Mouse (Mus musculus): ENCODE measurements at regions not wholly inside any gene's neighbourhood (a gene's known extent, or its start where the extent isn't known, plus 50 kb on each side); places are given as distances from the start of the nearest gene placed in this dataset.
"Not testable (repeated sequence)": the region's sequence is repeated elsewhere in the genome, so short reads cannot be mapped to it uniquely, and the experiment has no call there.

- peak; percentile 31 for DNase-seq
- intact Hi-C loops (cut with DNase I; ENCODE audit: low total_unique reads): no loop called here
Measured at GRCm38 (mm10) chr1:185898475-185898874, 218.6 kb downstream of the Lyplal1 start.

- peak; percentile 6 for DNase-seq
- intact Hi-C loops (cut with DNase I; ENCODE audit: low total_unique reads): no loop called here
Measured at GRCm38 (mm10) chr1:185900316-185900715, 216.8 kb downstream of the Lyplal1 start.

DNA sequence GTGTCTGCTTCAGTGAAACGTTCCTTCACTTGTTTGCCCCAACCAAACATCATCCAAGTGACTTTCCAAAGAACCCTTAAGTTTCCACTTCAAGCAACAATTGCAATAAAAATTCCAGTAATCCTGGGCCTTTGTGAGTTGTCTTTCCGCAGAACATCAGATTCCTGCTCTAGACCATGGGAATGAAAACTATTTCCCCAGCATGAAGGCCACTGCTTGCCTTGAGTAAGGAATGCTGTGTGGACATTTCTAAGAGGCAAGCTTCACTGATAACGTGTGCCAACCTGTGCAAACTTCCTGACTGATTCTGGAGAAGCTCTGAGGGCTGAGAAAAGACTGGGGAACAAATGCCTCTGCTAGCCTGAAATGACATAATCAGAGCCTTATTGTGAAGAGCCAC lies 214.7 kb downstream of the Lyplal1 start:
- intact Hi-C loops (cut with DNase I; ENCODE audit: low total_unique reads): no loop called here

GRCm38 (mm10) chr1:185905666-185906065 lies 211.4 kb downstream of the Lyplal1 start:
- intact Hi-C loops (cut with DNase I; ENCODE audit: low total_unique reads): no loop called here
- peak; percentile 34 for DNase-seq

More for the DNA sequence above, 214.7 kb downstream of the Lyplal1 start:
- DNase-seq: no peak

DNA sequence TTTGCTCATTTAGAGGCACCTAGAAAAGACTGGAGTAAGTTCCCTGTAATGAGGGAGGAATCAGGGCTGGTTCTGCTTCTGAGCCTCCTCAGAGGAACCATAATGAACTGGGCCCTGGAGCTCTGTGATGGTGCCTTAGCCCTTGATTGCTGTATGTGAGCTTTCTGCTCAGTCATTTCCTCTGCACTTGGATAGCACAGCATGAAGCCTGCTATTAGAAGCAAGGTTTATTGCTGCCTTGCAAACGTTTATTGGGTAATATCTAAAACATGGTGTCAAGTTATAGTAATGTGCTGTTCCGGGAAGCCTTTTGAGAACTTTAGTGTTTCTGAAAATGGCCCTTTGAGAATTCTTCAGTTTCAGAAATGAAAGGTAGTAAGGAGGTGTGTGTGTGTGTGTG lies 201.5 kb downstream of the Lyplal1 start:
- intact Hi-C loops (cut with DNase I; ENCODE audit: low total_unique reads): no loop called here
- no peak for DNase-seq

- DNase-seq: no peak
- intact Hi-C loops (cut with DNase I; ENCODE audit: low total_unique reads): no loop called here
Measured at GRCm38 (mm10) chr1:185918663-185919062, 198.4 kb downstream of the Lyplal1 start.

- intact Hi-C loops (cut with DNase I; ENCODE audit: low total_unique reads): no loop called here
- DNase-seq: no peak
Measured at GRCm38 (mm10) chr1:185923723-185924122, 193.4 kb downstream of the Lyplal1 start.

- DNase-seq: no peak
- intact Hi-C loops (cut with DNase I; ENCODE audit: low total_unique reads): no loop called here
Measured at GRCm38 (mm10) chr1:185929000-185929399, 188.1 kb downstream of the Lyplal1 start.

- intact Hi-C loops (cut with DNase I; ENCODE audit: low total_unique reads): no loop called here
- DNase-seq: no peak
Measured at GRCm38 (mm10) chr1:185929761-185930160, 187.3 kb downstream of the Lyplal1 start.

GRCm38 (mm10) chr1:185933623-185934022 lies 183.5 kb downstream of the Lyplal1 start:
- no peak for DNase-seq
- intact Hi-C loops (cut with DNase I; ENCODE audit: low total_unique reads): no loop called here

DNA sequence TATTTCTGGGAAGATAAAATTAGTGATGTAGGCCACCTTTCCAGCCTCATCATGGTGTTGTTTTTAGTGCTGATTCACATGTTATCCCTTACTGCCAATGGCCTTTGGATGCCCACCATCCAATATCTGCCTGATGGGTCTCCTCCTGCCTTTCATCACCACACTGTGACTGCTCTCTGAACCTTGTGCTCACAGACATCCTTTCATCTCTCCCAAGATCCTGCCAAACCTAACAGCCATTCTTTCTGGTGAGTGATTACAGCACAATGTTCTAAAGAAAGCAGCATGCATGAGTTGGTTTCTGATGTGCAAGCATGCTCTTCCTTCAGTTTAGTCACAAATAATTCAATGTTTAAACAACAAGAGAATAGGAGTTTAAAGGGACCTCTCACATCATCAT lies 180.1 kb downstream of the Lyplal1 start:
- DNase-seq: no peak
- intact Hi-C loops (cut with DNase I; ENCODE audit: low total_unique reads): no loop called here

- DNase-seq: no peak
Measured at GRCm38 (mm10) chr1:185939914-185940313, 177.2 kb downstream of the Lyplal1 start.

GRCm38 (mm10) chr1:185940511-185940910 lies 176.6 kb downstream of the Lyplal1 start:
- intact Hi-C loops (cut with DNase I; ENCODE audit: low total_unique reads): no loop called here
- DNase-seq: no peak

More at GRCm38 (mm10) chr1:185939914-185940313, 177.2 kb downstream of the Lyplal1 start:
- intact Hi-C loops (cut with DNase I; ENCODE audit: low total_unique reads): no loop called here

GRCm38 (mm10) chr1:185951163-185951562 lies 165.9 kb downstream of the Lyplal1 start:
- DNase-seq: no peak
- intact Hi-C loops (cut with DNase I; ENCODE audit: low total_unique reads): no loop called here

- intact Hi-C loops (cut with DNase I; ENCODE audit: low total_unique reads); DNase-seq: not testable (repeated sequence)
Measured at GRCm38 (mm10) chr1:185955821-185956220, 161.3 kb downstream of the Lyplal1 start.

- DNase-seq: no peak
Measured at GRCm38 (mm10) chr1:185957557-185957956, 159.6 kb downstream of the Lyplal1 start.

GRCm38 (mm10) chr1:185958276-185958675 lies 158.8 kb downstream of the Lyplal1 start:
- intact Hi-C loops (cut with DNase I; ENCODE audit: low total_unique reads): no loop called here
- DNase-seq: no peak

More at GRCm38 (mm10) chr1:185957557-185957956, 159.6 kb downstream of the Lyplal1 start:
- intact Hi-C loops (cut with DNase I; ENCODE audit: low total_unique reads): no loop called here

GRCm38 (mm10) chr1:185962606-185963005 lies 154.5 kb downstream of the Lyplal1 start:
- DNase-seq: no peak
- intact Hi-C loops (cut with DNase I; ENCODE audit: low total_unique reads): no loop called here

- no peak for DNase-seq
- intact Hi-C loops (cut with DNase I; ENCODE audit: low total_unique reads): no loop called here
Measured at GRCm38 (mm10) chr1:185963773-185964172, 153.3 kb downstream of the Lyplal1 start.

DNA sequence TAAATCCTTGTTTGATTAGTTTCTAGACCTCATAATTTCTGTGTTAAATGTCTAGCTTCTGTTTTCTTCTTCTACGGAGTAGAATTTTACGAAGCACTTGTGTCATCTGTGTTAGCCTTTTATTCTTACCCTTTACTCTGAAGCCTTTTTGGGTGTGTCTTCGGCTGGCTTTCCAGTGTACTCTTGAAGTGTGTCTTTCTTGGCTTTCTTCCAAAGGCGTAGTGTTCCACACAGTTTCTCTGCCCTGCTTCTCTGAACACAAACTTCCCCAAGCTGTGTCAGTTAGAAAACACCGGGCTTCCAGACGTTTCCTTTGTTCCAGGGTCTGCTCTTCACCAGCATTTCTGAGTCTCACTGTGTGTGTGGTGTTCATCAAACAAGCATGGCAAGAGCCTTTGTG lies 152.7 kb downstream of the Lyplal1 start:
- no peak for DNase-seq
- intact Hi-C loops (cut with DNase I; ENCODE audit: low total_unique reads): no loop called here

DNA sequence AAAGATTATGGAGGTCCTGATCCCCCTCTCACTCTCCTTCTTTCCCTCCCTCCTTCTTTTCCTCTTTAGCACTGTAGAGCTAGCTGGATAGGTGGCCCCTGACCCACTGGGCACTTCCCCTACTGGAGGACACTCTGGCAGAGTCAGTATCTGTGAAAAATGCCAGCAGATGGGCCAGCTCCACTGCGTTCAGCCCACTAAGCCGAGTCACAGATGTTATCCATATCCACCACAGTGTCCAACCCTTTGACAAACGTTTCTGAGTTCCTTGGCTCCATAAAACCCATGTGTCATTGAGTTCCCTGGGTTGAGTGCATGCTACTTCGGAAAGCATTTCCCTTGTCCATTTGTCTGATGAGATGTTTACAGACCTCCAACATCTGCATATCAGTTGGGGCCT lies 149.9 kb downstream of the Lyplal1 start:
- intact Hi-C loops (cut with DNase I; ENCODE audit: low total_unique reads): no loop called here
- peak; percentile 4 for DNase-seq

DNA sequence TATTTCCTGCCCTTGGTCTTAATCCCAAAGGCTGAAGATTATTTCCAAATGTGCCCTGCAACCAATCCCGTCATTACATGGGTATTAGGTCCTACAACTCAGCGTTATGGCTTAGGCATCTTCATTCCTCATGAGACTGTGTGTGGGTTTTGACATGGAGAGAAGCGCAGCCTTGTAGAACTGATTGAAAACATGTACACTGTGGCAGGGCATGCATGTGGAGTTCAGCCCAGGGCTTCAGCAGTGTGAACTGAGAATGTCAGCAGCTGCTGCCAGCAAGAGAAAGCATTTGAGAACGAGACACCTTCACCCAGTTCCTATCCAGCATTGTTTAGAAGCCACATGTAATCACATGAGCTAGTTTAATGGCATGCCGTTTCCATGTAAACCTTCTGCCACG lies 149.3 kb downstream of the Lyplal1 start:
- intact Hi-C loops (cut with DNase I; ENCODE audit: low total_unique reads): no loop called here
- DNase-seq: no peak
